Mouse (Mus musculus) intestine, embryonic 16.5 days (tissue): Measurements from ENCODE around the gene Rarb. TPM values are rescaled to one million over a fixed set of nuclear protein-coding genes. Genes with fewer than 3 reads are reported as not detected.
A peak's percentile ranks its signal among the peaks of the same experiment; 100 is the strongest.

Experiments
- ATAC-seq: fragments of 200-750 bp; cut with Nextera tagmentation; 2 replicates; pipeline ENCODE4 v1.8.0; 2017; ENCODE audit warnings: moderate TSS enrichment, moderate library complexity
- H3K27ac ChIP-seq: fragments of 300-500 bp; sonication (generic); 2 replicates; pipeline ENCODE4 v1.5.1; 2014; ENCODE audit warnings: mild to moderate bottlenecking, low read length
- H3K27me3 ChIP-seq: fragments of 300-500 bp; sonication (generic); replicated peaks from 2 replicates; pipeline ENCODE4 v1.6.1; 2014; ENCODE audit warnings: low read length, control low read depth, mixed read lengths; ENCODE audit not compliant: control insufficient read depth, insufficient read depth
- H3K36me3 ChIP-seq: fragments of 300-500 bp; sonication (generic); 2 replicates; pipeline ENCODE4 v1.6.1; 2014; ENCODE audit warnings: low read length, control low read depth; ENCODE audit not compliant: control insufficient read depth, insufficient read depth
- H3K4me1 ChIP-seq: fragments of 300-500 bp; sonication (generic); 2 replicates; pipeline ENCODE4 v1.6.1; 2014; ENCODE audit warnings: low read length, control low read depth, mixed read lengths; ENCODE audit not compliant: control insufficient read depth, insufficient read depth
- H3K4me2 ChIP-seq: fragments of 300-500 bp; sonication (generic); 2 replicates; pipeline ENCODE4 v1.6.1; 2014; ENCODE audit warnings: low read depth, low read length, control low read depth
- H3K4me3 ChIP-seq: fragments of 300-500 bp; sonication (generic); 2 replicates; pipeline ENCODE4 v1.5.1; 2014; ENCODE audit warnings: mild to moderate bottlenecking, low read length
- H3K9ac ChIP-seq: fragments of 300-500 bp; sonication (generic); 2 replicates; pipeline ENCODE4 v1.6.1; 2014; ENCODE audit warnings: low read depth, low read length
- H3K9me3 ChIP-seq: fragments of 300-500 bp; sonication (generic); 2 replicates; pipeline ENCODE4 v1.6.1; 2016; ENCODE audit warnings: low read length, control low read depth; ENCODE audit not compliant: control insufficient read depth
- WGBS: fragments of 180-500 bp; shearing (Covaris S2); extraction: QIAGEN DNeasy Blood & Tissue Kit; methylation state at CpG from one replicate; pipeline ENCODE4 v1.1.7; 2014; 5-methylcytosine and 5-hydroxymethylcytosine counted together
- polyA plus RNA-seq: library from polyadenylated mRNA; unstranded; fragments of >200 nt; fragmentation: Nextera tagmentation; extraction: Ambion mirVana; gene quantifications from 2 replicates; pipeline ENCODE4 v1.2.1, GENCODE M21; 2015

The Rarb gene
- polyA plus RNA-seq, 1 experiment from 2014 or later: 6.2 TPM

GRCm38 (mm10) chr14:16525137-16525924 lies 293.6 kb downstream of the Rarb start:
- H3K9me3 ChIP-seq: no peaks in the 10 kb centered on the region
- H3K9ac ChIP-seq: no peak overlapping the region
- H3K4me2 ChIP-seq: no peak overlapping the region
- WGBS: 72% methylated on average over 5 of the region's 5 CpGs
- H3K4me3 ChIP-seq: no peak overlapping the region
- H3K36me3 ChIP-seq: no peaks in the 10 kb centered on the region
- no peaks in the 10 kb centered on the region for H3K4me1 ChIP-seq
- no peaks in the 10 kb centered on the region for H3K27me3 ChIP-seq
- ATAC-seq: no peak
- no peak overlapping the region for H3K27ac ChIP-seq

DNA sequence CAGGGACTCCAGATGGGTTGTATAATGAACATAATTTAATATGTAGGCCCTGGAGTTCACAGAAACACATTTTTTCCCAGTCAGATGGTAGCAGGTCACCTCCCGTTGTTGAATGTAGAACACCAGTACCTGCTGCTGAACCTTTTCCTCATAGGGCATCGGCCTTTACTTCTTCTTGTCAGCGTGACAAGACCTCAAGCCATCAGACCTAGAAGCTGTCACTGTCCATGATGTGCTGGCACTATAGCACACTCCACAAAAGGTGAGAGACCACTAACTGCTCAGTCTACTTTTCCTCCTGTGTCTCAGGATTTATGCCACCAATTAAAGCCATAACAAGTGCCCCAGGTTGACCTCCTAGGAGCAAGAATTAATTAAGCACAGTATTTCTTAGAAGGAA lies 296.1 kb downstream of the Rarb start:
- no peaks in the 10 kb centered on the region for H3K27me3 ChIP-seq
- H3K4me1 ChIP-seq: no peaks in the 10 kb centered on the region
- ATAC-seq: no peak
- H3K36me3 ChIP-seq: no peaks in the 10 kb centered on the region
- H3K9me3 ChIP-seq: no peaks in the 10 kb centered on the region
- H3K4me2 ChIP-seq: no peak overlapping the region
- no peak overlapping the region for H3K4me3 ChIP-seq
- H3K9ac ChIP-seq: no peak overlapping the region
- H3K27ac ChIP-seq: no peak overlapping the region
- 78% methylated on average over 3 of the region's 3 CpGs for WGBS

DNA sequence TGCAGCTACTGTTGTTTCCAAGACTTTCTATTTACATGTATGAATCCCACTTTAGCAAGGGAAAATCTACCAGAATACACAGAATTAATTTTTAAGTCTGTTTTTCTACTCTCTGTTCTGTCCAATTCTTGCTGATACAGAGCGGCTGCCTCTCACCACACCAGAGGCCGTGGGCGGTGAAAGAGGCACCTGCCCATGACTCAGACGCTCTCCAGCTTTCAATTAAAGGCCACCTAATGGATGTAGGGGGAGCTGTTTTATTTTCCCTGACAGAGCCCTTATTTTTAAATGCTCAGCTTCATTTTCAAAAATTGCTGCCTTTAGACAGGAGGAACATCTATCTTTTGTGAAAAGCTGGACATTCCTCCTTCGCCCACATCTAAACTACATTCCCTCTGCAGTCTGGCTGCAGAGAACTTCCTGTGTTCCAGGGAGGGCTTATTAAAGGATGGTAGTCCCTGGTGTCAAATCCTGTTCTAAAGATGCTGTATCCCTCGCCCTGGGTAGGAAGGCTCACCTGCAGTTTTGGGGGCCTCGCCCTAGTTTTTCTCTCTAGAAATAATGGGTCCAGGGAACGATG lies 299.3 kb downstream of the Rarb start:
- no peak overlapping the region for H3K9ac ChIP-seq
- no peaks in the 10 kb centered on the region for H3K27me3 ChIP-seq
- H3K9me3 ChIP-seq: no peaks in the 10 kb centered on the region
- H3K4me1 ChIP-seq: peaks cover 5% of the 10 kb centered on the region
- H3K36me3 ChIP-seq: no peaks in the 10 kb centered on the region
- ATAC-seq: no peak
- WGBS: 75% methylated on average over 8 of the region's 8 CpGs
- H3K4me3 ChIP-seq: no peak overlapping the region
- no peak overlapping the region for H3K4me2 ChIP-seq
- H3K27ac ChIP-seq: no peak overlapping the region

GRCm38 (mm10) chr14:16517958-16518357 lies 301.0 kb downstream of the Rarb start:
- H3K9me3 ChIP-seq: no peaks in the 10 kb centered on the region
- no peak overlapping the region for H3K9ac ChIP-seq
- no peaks in the 10 kb centered on the region for H3K27me3 ChIP-seq

GRCm38 (mm10) chr14:16515731-16516130 lies 303.2 kb downstream of the Rarb start:
- Histone ChIP-seq H3K4me1 (peaks cover 5% of the 10 kb centered on the region), H3K4me2 (no peak overlapping the region), H3K27me3 (no peaks in the 10 kb centered on the region), H3K9ac (no peak overlapping the region), H3K4me3 (no peak overlapping the region), H3K9me3 (no peaks in the 10 kb centered on the region), H3K27ac (no peak overlapping the region), H3K36me3 (no peaks in the 10 kb centered on the region)
- 44% methylated on average over 3 of the region's 3 CpGs for WGBS
- ATAC-seq: peak; percentile 33; the same call in 1 of the 2 replicates

More at GRCm38 (mm10) chr14:16517958-16518357, 301.0 kb downstream of the Rarb start:
- no peak overlapping the region for H3K4me3 ChIP-seq
- H3K36me3 ChIP-seq: no peaks in the 10 kb centered on the region
- no peak overlapping the region for H3K4me2 ChIP-seq
- H3K27ac ChIP-seq: no peak overlapping the region
- H3K4me1 ChIP-seq: peaks cover 5% of the 10 kb centered on the region
- no peak for ATAC-seq

DNA sequence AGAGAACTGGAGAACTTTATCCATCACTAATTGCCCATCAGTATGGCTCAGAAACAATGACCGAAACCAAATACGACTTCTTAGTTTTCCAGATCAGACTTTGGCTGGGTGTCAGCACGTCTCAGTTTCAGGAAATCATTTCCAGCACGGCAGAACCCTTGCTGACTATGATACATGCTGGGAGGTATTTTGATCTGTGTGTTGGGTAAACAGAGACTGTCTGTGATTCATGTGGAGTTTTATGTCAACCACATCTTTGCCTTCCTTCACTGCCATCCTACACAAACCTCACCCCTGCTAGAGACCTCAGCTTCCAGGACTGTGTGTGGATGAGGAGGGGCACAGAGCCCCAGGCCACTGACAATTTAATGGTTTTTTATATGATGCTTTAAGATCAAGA lies 308.4 kb downstream of the Rarb start:
- ATAC-seq: no peak
- WGBS: 70% methylated on average over 4 of the region's 4 CpGs

DNA sequence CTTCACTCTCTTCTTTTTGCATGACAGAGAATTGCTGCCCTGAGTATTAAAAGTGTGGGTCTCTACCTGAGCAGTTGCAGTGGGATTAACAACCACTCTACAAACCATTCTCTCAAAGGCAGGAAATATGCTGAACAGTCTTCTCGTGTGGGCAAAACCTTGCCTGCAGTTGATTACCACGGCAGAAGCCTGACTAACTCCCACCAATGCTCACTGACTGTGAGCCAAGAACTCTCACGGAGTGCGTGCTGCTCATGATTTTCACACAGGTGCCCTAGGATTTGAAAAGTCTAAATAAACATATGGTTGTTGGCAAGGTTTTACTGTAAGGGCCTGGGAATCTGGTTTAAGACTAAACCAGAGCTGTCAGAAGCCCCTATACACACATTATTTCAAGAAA lies 309.1 kb downstream of the Rarb start:
- no peak overlapping the region for H3K4me3 ChIP-seq
- no peaks in the 10 kb centered on the region for H3K9me3 ChIP-seq
- WGBS: 66% methylated on average over 4 of the region's 4 CpGs
- H3K4me1 ChIP-seq: no peaks in the 10 kb centered on the region
- H3K4me2 ChIP-seq: no peak overlapping the region
- no peaks in the 10 kb centered on the region for H3K27me3 ChIP-seq
- no peak for ATAC-seq
- H3K36me3 ChIP-seq: 0 out of 2 replicates have a peak, but pooled peaks cover 4% of the 10 kb centered on the region
- H3K9ac ChIP-seq: no peak overlapping the region
- H3K27ac ChIP-seq: no peak overlapping the region

More for the DNA sequence above, 308.4 kb downstream of the Rarb start:
- Histone ChIP-seq H3K9ac (no peak overlapping the region), H3K27me3 (no peaks in the 10 kb centered on the region), H3K4me1 (no peaks in the 10 kb centered on the region), H3K36me3 (0 out of 2 replicates have a peak, but pooled peaks cover 4% of the 10 kb centered on the region), H3K4me2 (no peak overlapping the region), H3K4me3 (no peak overlapping the region), H3K27ac (no peak overlapping the region), H3K9me3 (no peaks in the 10 kb centered on the region)

GRCm38 (mm10) chr14:16508760-16509159 lies 310.2 kb downstream of the Rarb start:
- Histone ChIP-seq H3K27me3 (no peaks in the 10 kb centered on the region), H3K4me3 (no peak overlapping the region), H3K4me1 (no peaks in the 10 kb centered on the region), H3K27ac (no peak overlapping the region), H3K9me3 (no peaks in the 10 kb centered on the region), H3K4me2 (no peak overlapping the region), H3K36me3 (0 out of 2 replicates have a peak, but pooled peaks cover 4% of the 10 kb centered on the region), H3K9ac (no peak overlapping the region)
- no peak for ATAC-seq
- 94% methylated on average over 7 of the region's 7 CpGs for WGBS

GRCm38 (mm10) chr14:16497226-16497661 lies 321.7 kb downstream of the Rarb start:
- 39% methylated on average over 2 of the region's 2 CpGs for WGBS
- no peak overlapping the region for H3K4me3 ChIP-seq

More at GRCm38 (mm10) chr14:16497226-16497661, 321.7 kb downstream of the Rarb start:
- Histone ChIP-seq H3K9ac (no peak overlapping the region), H3K4me1 (0 out of 2 replicates have a peak, but pooled peaks cover 3% of the 10 kb centered on the region), H3K4me2 (no peak overlapping the region), H3K27me3 (no peaks in the 10 kb centered on the region), H3K27ac (no peak overlapping the region), H3K9me3 (no peaks in the 10 kb centered on the region), H3K36me3 (no peaks in the 10 kb centered on the region)
- no peak for ATAC-seq
